Mouse (Mus musculus) heart, postnatal 25 days (tissue): ENCODE measurements at regions not wholly inside any gene's neighbourhood (a gene's known extent, or its start where the extent isn't known, plus 50 kb on each side); places are given as distances from the start of the nearest gene placed in this dataset.

Experiments used
- DNase-seq: peaks from one replicate; pipeline ENCODE4 v3.0.0; 2022; ENCODE audit warnings: low spot score
- intact Hi-C: fragments of 180-260 bp; cut with DNase I; formaldehyde crosslinking; loops from one replicate; pipeline ENCODE4 v1.15.1; 2025

- intact Hi-C loops, result no loop called here
- no peak for DNase-seq
Observed at GRCm38 (mm10) chr14:79929451-79929850, 54.4 kb upstream of the Olfm4 start.

- intact Hi-C loops, result no loop called here
- no peak for DNase-seq
Observed at GRCm38 (mm10) chr14:79927161-79927560, 56.7 kb upstream of the Olfm4 start.

- no peak for DNase-seq
- intact Hi-C loops, result loop anchor here (10.0 kb wide), 3 partner anchors 72 to 302 kb away; partner anchors contain the start of gene Pcdh8
Observed at GRCm38 (mm10) chr14:79916960-79917848, 66.7 kb upstream of the Olfm4 start.

GRCm38 (mm10) chr14:79914966-79915365, 68.9 kb upstream of the Olfm4 start:
- intact Hi-C loops, result loop anchor here (10.0 kb wide), 3 partner anchors 70 to 300 kb away; partner anchors contain the start of gene Pcdh8
- DNase-seq, result no peak

- no peak for DNase-seq
- intact Hi-C loops, result loop anchor here (10.0 kb wide), 3 partner anchors 69 to 299 kb away; partner anchors contain the start of gene Pcdh8
Observed at GRCm38 (mm10) chr14:79913315-79913714, 70.6 kb upstream of the Olfm4 start.

GRCm38 (mm10) chr14:79912610-79913009, 71.3 kb upstream of the Olfm4 start:
- intact Hi-C loops, result loop anchor here (10.0 kb wide), 3 partner anchors 68 to 298 kb away; partner anchors contain the start of gene Pcdh8
- no peak for DNase-seq

GRCm38 (mm10) chr14:79907761-79908160, 76.1 kb upstream of the Olfm4 start:
- intact Hi-C loops, result no loop called here
- no peak for DNase-seq

GRCm38 (mm10) chr14:79905574-79905973, 78.3 kb upstream of the Olfm4 start:
- DNase-seq, result no peak
- intact Hi-C loops, result no loop called here

GRCm38 (mm10) chr14:79902355-79902754, 81.5 kb upstream of the Olfm4 start:
- DNase-seq, result no peak
- intact Hi-C loops, result no loop called here

GRCm38 (mm10) chr14:79898240-79898639, 85.6 kb upstream of the Olfm4 start:
- intact Hi-C loops, result no loop called here
- DNase-seq, result no peak

- intact Hi-C loops, result no loop called here
- DNase-seq, result no peak
Observed at GRCm38 (mm10) chr14:79893241-79893640, 90.6 kb upstream of the Olfm4 start.

GRCm38 (mm10) chr14:79890682-79891081, 93.2 kb upstream of the Olfm4 start:
- intact Hi-C loops, result no loop called here
- DNase-seq, result no peak

- intact Hi-C loops, result no loop called here
- DNase-seq, result no peak
Observed at GRCm38 (mm10) chr14:79890280-79890679, 93.6 kb upstream of the Olfm4 start.

GRCm38 (mm10) chr14:79883487-79883886, 100.4 kb upstream of the Olfm4 start:
- intact Hi-C loops, result no loop called here
- DNase-seq, result no peak

GRCm38 (mm10) chr14:79881726-79882125, 102.2 kb upstream of the Olfm4 start:
- DNase-seq, result no peak
- intact Hi-C loops, result no loop called here

- intact Hi-C loops, result no loop called here
- no peak for DNase-seq
Observed at GRCm38 (mm10) chr14:79880065-79880755, 103.7 kb upstream of the Olfm4 start.

- no peak for DNase-seq
- intact Hi-C loops, result no loop called here
Observed at GRCm38 (mm10) chr14:79879333-79880035, 104.4 kb upstream of the Olfm4 start.

- intact Hi-C loops, result no loop called here
Observed at GRCm38 (mm10) chr14:79878285-79879019, 105.4 kb upstream of the Olfm4 start.

GRCm38 (mm10) chr14:79873062-79873461, 102.0 kb upstream of the Pcdh8 start:
- no peak for DNase-seq
- intact Hi-C loops, result no loop called here

More at GRCm38 (mm10) chr14:79878285-79879019, 105.4 kb upstream of the Olfm4 start:
- DNase-seq, result no peak

- intact Hi-C loops, result no loop called here
- DNase-seq, result no peak
Observed at GRCm38 (mm10) chr14:79872430-79872829, 101.3 kb upstream of the Pcdh8 start.
